Comparison of ENCODE assay signal across 9 mouse cellular contexts in the genomic region with DNA sequence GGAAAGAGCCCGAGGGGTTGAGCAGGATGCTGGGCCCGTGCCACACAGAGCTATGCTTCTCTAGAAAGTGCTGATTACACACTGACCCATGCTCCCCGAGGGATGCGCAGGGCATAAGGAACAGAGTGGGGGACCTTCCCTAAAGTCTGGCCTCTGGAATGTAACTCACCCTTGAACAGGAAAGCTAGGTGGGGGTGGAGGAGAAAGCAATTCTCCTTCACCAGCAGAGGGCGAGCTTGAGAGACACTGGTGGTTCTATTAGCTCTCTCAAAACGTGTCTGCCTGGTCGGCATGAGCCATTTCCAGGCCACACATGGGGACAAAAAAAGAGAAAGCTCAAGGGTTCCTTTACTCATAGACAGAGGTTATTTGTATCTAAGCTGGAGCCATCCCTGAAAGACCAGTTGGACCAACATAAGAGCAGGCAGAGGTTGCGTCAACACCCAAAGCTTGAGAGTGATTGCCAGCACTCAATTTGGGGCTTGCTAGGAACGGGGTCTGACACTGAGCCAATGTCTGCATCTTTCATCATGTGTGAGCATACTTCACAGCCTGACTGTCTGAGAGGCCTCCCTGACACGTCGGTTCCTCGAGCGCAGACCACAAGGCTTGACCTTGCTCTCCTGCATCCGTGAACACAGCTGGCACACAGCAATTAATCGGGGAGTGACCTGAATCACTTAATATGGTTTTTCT.
DNase-seq lines count a peak whose midpoint lies in the region; ATAC-seq and TF ChIP-seq lines count a peak whose summit lies in the region.
"Had no signal": no experiment of that assay in that cellular context is flagged by ENCODE, and none has a peak within 500 bp of the region (broad histone marks: within the 10 kb centered on the region; RNA-seq: fewer than 3 reads in every experiment).

No protein-coding gene starts in this region.

- no peak for ATAC-seq in lung, embryonic 14.5 days (ENCODE audit: insufficient read depth)

- intact Hi-C loops in gastrocnemius, adult 2 months (cut with DNase I) = loop anchor here (5.0 kb wide), 1 partner anchor 278 kb away; no protein-coding TSS in a partner anchor

- 43% methylated on average over 15 of the region's 15 CpGs for WGBS in lung, embryonic 14.5 days

- H3K9me3 ChIP-seq in lung, embryonic 14.5 days (ENCODE audit: low read depth, low read length) = no peaks in the 10 kb centered on the region
- H3K9me3 ChIP-seq: limb, embryonic 13.5 days had no signal

- no peak overlapping the region for H3K4me3 ChIP-seq in gastrocnemius, adult 2 months
- no peak overlapping the region for H3K4me3 ChIP-seq in lung, embryonic 14.5 days (ENCODE audit: low read depth, low read length)
- H3K4me3 ChIP-seq: limb, embryonic 13.5 days had no signal

- DNase-seq in gastrocnemius, adult 2 months = peak; percentile 63
- DNase-seq in gastrocnemius, postnatal 25 days = no peak
- peak; percentile 37 for DNase-seq in 3134 (ENCODE audit: extremely low read depth, insufficient read length, low spot score)
- peak; percentile 89 for DNase-seq in ZHBTc4 (ENCODE audit: low read depth, low spot score)
- DNase-seq in cerebellum, postnatal 25 days = peak; percentile 37 to 68
- DNase-seq in induced T-regulatory cell, adult 2 months (ENCODE audit: low read depth) = peak; percentile 81
- DNase-seq in lung, embryonic 14.5 days = peak; percentile 90
- peak; percentile 65 for DNase-seq in right cerebral cortex, postnatal 4 days

- no peak overlapping the region for H3K27ac ChIP-seq in gastrocnemius, adult 2 months
- no peak overlapping the region for H3K27ac ChIP-seq in lung, embryonic 14.5 days (ENCODE audit: low read depth)
- H3K27ac ChIP-seq: limb, embryonic 13.5 days had no signal

- H3K4me2 ChIP-seq in lung, embryonic 14.5 days = no peak overlapping the region
- H3K4me2 ChIP-seq: limb, embryonic 13.5 days had no signal

- peak; percentile 78 for TF ChIP-seq CTCF in gastrocnemius, adult 2 months (IDR thresholded peaks at IDR 0.05)
- TF ChIP-seq CTCF in lung, embryonic 14.5 days (IDR thresholded peaks at IDR 0.05; ENCODE audit: low read depth) = peak; percentile 83

- no peaks in the 10 kb centered on the region for H3K36me3 ChIP-seq in lung, embryonic 14.5 days (ENCODE audit: insufficient read depth)
- H3K36me3 ChIP-seq: limb, embryonic 13.5 days had no signal

- no peaks in the 10 kb centered on the region for H3K27me3 ChIP-seq in lung, embryonic 14.5 days (ENCODE audit: insufficient read depth, low read length)
- H3K27me3 ChIP-seq: limb, embryonic 13.5 days had no signal

- no peak overlapping the region for H3K9ac ChIP-seq in lung, embryonic 14.5 days
- H3K9ac ChIP-seq: limb, embryonic 13.5 days had no signal

- 0 out of 2 replicates have a peak, but pooled peaks cover 3% of the 10 kb centered on the region for H3K4me1 ChIP-seq in lung, embryonic 14.5 days (ENCODE audit: insufficient read depth)
